Comparison of ENCODE assay signal across 7 mouse cellular contexts in genomic region chr11:67922755-67923125, GRCm38 (mm10). TPM values are rescaled to one million over a fixed set of nuclear protein-coding genes. Genes with fewer than 3 reads are reported as not detected.
A peak's percentile ranks its signal among the peaks of the same experiment; 100 is the strongest.
DNase-seq lines count a peak whose midpoint lies in the region; ATAC-seq and TF ChIP-seq lines count a peak whose summit lies in the region.

No protein-coding gene starts in this region.

- WGBS in limb, embryonic 13.5 days: 0% methylated on average over 12 of the region's 12 CpGs
- 0% methylated on average over 12 of the region's 12 CpGs for WGBS in midbrain, embryonic 15.5 days
- WGBS in stomach, postnatal 0 days: under 1% methylated on average over 12 of the region's 12 CpGs

- TF ChIP-seq CTCF in cortical plate, adult 2 months (IDR thresholded peaks at IDR 0.05; ENCODE audit: extremely low read depth, insufficient read depth, low read length): no peak
- TF ChIP-seq CTCF in stomach, postnatal 0 days (IDR thresholded peaks at IDR 0.05; ENCODE audit: low read depth): peak; percentile 61

- H3K9ac ChIP-seq in limb, embryonic 13.5 days: no peak overlapping the region; the same call in 1 of the 2 replicates
- no peak overlapping the region for H3K9ac ChIP-seq in midbrain, embryonic 15.5 days
- peak overlapping the region; percentile 75 for H3K9ac ChIP-seq in stomach, postnatal 0 days (ENCODE audit: low read length)

- H3K9me3 ChIP-seq in limb, embryonic 13.5 days: no peaks in the 10 kb centered on the region
- H3K9me3 ChIP-seq in midbrain, embryonic 15.5 days: no peaks in the 10 kb centered on the region
- no peaks in the 10 kb centered on the region for H3K9me3 ChIP-seq in stomach, postnatal 0 days (ENCODE audit: control insufficient read depth, low read length)

- peaks cover 38% of the 10 kb centered on the region for H3K27me3 ChIP-seq in limb, embryonic 13.5 days
- peaks cover 23% of the 10 kb centered on the region for H3K27me3 ChIP-seq in midbrain, embryonic 15.5 days (replicated peaks)
- no peaks in the 10 kb centered on the region for H3K27me3 ChIP-seq in stomach, postnatal 0 days (ENCODE audit: control insufficient read depth, insufficient read depth, low read length)

- H3K27ac ChIP-seq in cortical plate, adult 2 months (ENCODE audit: insufficient read depth, low read length): peak overlapping the region; percentile 60
- H3K27ac ChIP-seq in limb, embryonic 13.5 days: no peak overlapping the region
- H3K27ac ChIP-seq in midbrain, embryonic 15.5 days: no peak overlapping the region
- H3K27ac ChIP-seq in stomach, postnatal 0 days (replicated peaks): peak overlapping the region; percentile 92

- no peak for TF ChIP-seq EP300 in stomach, postnatal 0 days (optimal IDR thresholded peaks at IDR 0.05)

- intact Hi-C loops in gastrocnemius, postnatal 14 days (cut with DNase I; ENCODE audit: low total_unique reads): no loop called here

- peak overlapping the region; percentile 100 for H3K4me2 ChIP-seq in limb, embryonic 13.5 days (replicated peaks)
- H3K4me2 ChIP-seq in midbrain, embryonic 15.5 days: peak overlapping the region; percentile 87
- peak overlapping the region; percentile 99 for H3K4me2 ChIP-seq in stomach, postnatal 0 days (replicated peaks; ENCODE audit: low read depth)

- H3K4me1 ChIP-seq in cortical plate, adult 2 months (ENCODE audit: control insufficient read depth, insufficient read depth, low read length): no peaks in the 10 kb centered on the region
- peaks cover 8% of the 10 kb centered on the region; the same call in 1 of the 2 replicates for H3K4me1 ChIP-seq in limb, embryonic 13.5 days
- peaks cover 16% of the 10 kb centered on the region for H3K4me1 ChIP-seq in midbrain, embryonic 15.5 days
- H3K4me1 ChIP-seq in stomach, postnatal 0 days (replicated peaks; ENCODE audit: control insufficient read depth, insufficient read depth): no peaks in the 10 kb centered on the region

- peak; percentile 86 for DNase-seq in ZHBTc4 (ENCODE audit: low read depth, low spot score)
- peak; percentile 44 for DNase-seq in gastrocnemius, postnatal 14 days
- DNase-seq in hindlimb bud, embryonic 11.5 days (ENCODE audit: extremely low spot score, low read depth, low spot score): peak; percentile 35
- DNase-seq in stomach, postnatal 0 days (ENCODE audit: low spot score): peak; percentile 82

- H3K4me3 ChIP-seq in cortical plate, adult 2 months (ENCODE audit: insufficient read depth, low read length): peak overlapping the region; percentile 40
- peak overlapping the region; percentile 69 for H3K4me3 ChIP-seq in limb, embryonic 13.5 days
- peak overlapping the region; percentile 62 for H3K4me3 ChIP-seq in midbrain, embryonic 15.5 days
- peak overlapping the region; percentile 64 for H3K4me3 ChIP-seq in stomach, postnatal 0 days (ENCODE audit: low read depth, low read length)

- no peaks in the 10 kb centered on the region for H3K36me3 ChIP-seq in limb, embryonic 13.5 days
- H3K36me3 ChIP-seq in midbrain, embryonic 15.5 days (replicated peaks): no peaks in the 10 kb centered on the region
- H3K36me3 ChIP-seq in stomach, postnatal 0 days (ENCODE audit: control insufficient read depth, insufficient read depth, low read length): no peaks in the 10 kb centered on the region

- no peak for TF ChIP-seq POLR2A in cortical plate, adult 2 months (IDR thresholded peaks at IDR 0.05; ENCODE audit: extremely low read depth, insufficient read depth, low read length)

- ATAC-seq in limb, embryonic 13.5 days (ENCODE audit: low FRiP score, low read depth): peak; percentile 68
- ATAC-seq in midbrain, embryonic 15.5 days (replicated peaks): peak; percentile 77
- peak; percentile 51 for ATAC-seq in stomach, postnatal 0 days (ENCODE audit: low FRiP score, low TSS enrichment)

RNA-seq across cellular contexts. Expression of gene Usp43, which starts 0.8 kb away (rescaled TPM):
- polyA plus RNA-seq in cortical plate, adult 2 months (2012; rRNA removed): 6.1 and 7.6 TPM in 2 replicates
- under 1 TPM; 0.80 to 0.90 TPM for total RNA-seq in gastrocnemius, postnatal 14 days (2021)
- 0.51 and 0.63 TPM in 2 replicates for polyA plus RNA-seq in limb, embryonic 13.5 days (2015; fragmentation: Nextera tagmentation; extraction: Ambion mirVana)
- 0.31 and 0.33 TPM in 2 replicates for polyA plus RNA-seq in midbrain, embryonic 15.5 days (2015; fragmentation: Nextera tagmentation; extraction: Ambion mirVana)
- 2.0 and 2.9 TPM in 2 replicates for polyA plus RNA-seq in stomach, postnatal 0 days (2015; fragmentation: Nextera tagmentation; extraction: Ambion mirVana)

RNA-seq across cellular contexts. Expression of gene Cfap52, which starts 42.7 kb away (rescaled TPM):
- polyA plus RNA-seq in cortical plate, adult 2 months (2012; rRNA removed): 0.89 and 1.4 TPM in 2 replicates
- total RNA-seq in gastrocnemius, postnatal 14 days (2021): 1 to 10 TPM; 5.5 to 5.7 TPM
- polyA plus RNA-seq in limb, embryonic 13.5 days (2015; fragmentation: Nextera tagmentation; extraction: Ambion mirVana): 0.76 and 1.0 TPM in 2 replicates
- polyA plus RNA-seq in midbrain, embryonic 15.5 days (2015; fragmentation: Nextera tagmentation; extraction: Ambion mirVana): 5.0 and 5.1 TPM in 2 replicates
- 0.35 and 0.42 TPM in 2 replicates for polyA plus RNA-seq in stomach, postnatal 0 days (2015; fragmentation: Nextera tagmentation; extraction: Ambion mirVana)

RNA-seq across cellular contexts. Expression of gene Stx8, which starts 43.3 kb away (rescaled TPM):
- polyA plus RNA-seq in cortical plate, adult 2 months (2012; rRNA removed): 34.7 TPM in 2 replicates
- total RNA-seq in gastrocnemius, postnatal 14 days (2021): 10 to 100 TPM; 22.6 to 27.3 TPM
- polyA plus RNA-seq in limb, embryonic 13.5 days (2015; fragmentation: Nextera tagmentation; extraction: Ambion mirVana): 58.3 and 59.4 TPM in 2 replicates
- polyA plus RNA-seq in midbrain, embryonic 15.5 days (2015; fragmentation: Nextera tagmentation; extraction: Ambion mirVana): 59.5 and 60.8 TPM in 2 replicates
- 71.0 and 76.1 TPM in 2 replicates for polyA plus RNA-seq in stomach, postnatal 0 days (2015; fragmentation: Nextera tagmentation; extraction: Ambion mirVana)

Comparison
In these comparisons a context has a peak if more than half of its experiments do, and no peak if none do; other contexts are left out.
1. DNase-seq: peak in every context shown above with its lines; median percentile 86 in ZHBTc4; 82 in stomach, postnatal 0 days; 44 in gastrocnemius, postnatal 14 days; 35 in hindlimb bud, embryonic 11.5 days.
2. H3K27ac ChIP-seq: peak in cortical plate, adult 2 months (single experiment) and stomach, postnatal 0 days (single experiment); none in limb, embryonic 13.5 days (single experiment) and midbrain, embryonic 15.5 days (single experiment).
3. Peak in every context shown above with its lines, with median percentiles within 50 percentile points of each other: H3K4me3 ChIP-seq, ATAC-seq and H3K4me2 ChIP-seq.